Mouse (Mus musculus) ES-CJ7 (cell line): ENCODE measurements around the gene Hlcs.

Source experiments
- DNase-seq: peaks from one replicate; pipeline ENCODE4 v3.0.0; 2011; ENCODE audit warnings: low read depth, low spot score

The Hlcs gene

DNA sequence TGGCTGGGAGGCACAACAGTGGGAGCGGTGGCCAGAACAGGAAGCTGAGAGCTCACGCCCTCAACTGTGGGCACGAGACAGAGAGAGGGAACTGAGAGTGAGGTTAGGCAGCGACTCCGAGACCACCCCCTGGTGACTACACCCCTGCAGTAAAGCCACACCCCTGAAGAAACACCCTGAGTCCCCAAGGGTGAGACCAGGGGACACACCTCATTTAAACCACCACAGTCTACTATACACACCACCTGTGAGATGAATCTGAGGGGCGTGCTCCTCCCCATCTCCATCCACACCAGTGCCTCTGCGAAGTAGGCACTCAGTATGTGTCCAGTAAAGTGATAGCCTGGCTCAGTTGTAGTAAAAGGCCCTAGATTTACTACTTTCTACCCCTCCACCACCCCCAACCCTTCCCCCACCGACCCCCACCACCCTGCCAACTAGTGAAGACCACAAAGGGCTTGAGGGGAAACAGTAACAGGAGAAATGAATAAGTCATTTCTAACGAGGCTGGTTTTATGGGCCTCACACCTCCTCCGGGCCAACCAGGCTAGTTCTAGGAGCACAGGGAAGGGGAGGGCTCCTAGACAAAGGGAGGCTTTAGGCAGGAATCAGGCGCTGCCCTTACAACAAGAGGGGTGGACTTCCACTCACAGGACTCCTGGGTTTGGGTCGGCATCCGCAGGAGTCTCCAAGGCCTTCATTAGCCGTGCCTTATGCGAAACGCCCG is 67.2 kb downstream of the Hlcs start:
- no peak for DNase-seq

DNA sequence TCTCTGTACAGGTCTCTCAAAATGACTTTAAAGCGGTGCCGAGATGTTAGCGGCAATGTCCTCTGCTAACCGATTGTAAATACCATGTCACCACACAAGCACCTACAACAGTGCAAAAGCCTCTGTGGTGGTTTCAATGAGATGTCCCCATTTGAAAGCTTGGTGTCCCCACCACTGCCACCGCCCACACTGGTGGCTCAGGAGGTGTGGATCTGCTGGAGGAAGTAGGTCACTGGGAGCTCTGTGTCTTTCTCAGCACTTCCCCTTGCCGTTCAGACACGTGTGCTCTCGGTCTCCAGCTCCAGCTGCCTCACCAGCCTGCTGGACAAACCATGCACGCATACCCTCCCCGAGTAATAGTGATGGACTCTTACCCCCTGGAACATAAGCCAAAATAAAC is 72.2 kb downstream of the Hlcs start:
- no peak for DNase-seq

DNA sequence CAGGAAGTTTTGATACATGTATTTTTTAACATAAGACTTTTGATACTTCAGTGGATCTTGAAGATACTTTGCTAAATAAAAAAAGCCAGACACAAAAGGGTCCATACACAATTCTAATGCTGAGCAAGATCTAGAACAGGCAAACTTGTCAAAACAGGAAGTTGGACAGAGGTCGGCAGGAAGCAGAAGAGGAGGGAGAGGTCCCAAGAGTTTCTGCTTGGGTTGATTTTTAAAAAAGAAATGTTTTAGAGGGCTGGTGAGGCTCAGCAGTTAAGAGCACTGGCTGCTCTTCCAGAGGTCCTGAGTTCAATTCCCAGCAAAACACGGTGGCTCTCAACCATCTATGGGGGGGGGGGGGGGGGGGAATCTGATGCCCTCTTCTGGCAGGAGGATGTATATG is 73.2 kb downstream of the Hlcs start:
- DNase-seq, result no peak

DNA sequence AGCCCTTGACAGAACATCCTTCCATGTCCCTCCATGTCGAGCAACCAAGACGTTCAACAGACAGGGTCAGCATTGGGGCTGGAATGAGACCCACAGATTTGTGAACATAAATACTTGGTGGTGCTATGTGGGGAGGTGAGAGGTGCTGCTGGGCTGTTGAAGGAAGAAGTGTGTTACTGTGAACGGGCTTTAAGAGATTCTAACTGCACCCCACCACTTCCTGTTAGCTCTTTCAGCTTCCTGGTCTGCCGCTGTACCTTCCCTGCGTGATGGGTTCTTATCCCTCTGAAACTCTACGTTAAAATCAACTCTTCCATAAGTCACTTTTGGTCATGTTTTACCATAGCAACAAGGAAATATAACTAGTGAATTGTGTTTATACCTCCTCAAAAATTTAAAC is 73.8 kb downstream of the Hlcs start:
- DNase-seq, result no peak

GRCm38 (mm10) chr16:94239146-94239545 is 74.2 kb downstream of the Hlcs start:
- DNase-seq, result no peak

DNA sequence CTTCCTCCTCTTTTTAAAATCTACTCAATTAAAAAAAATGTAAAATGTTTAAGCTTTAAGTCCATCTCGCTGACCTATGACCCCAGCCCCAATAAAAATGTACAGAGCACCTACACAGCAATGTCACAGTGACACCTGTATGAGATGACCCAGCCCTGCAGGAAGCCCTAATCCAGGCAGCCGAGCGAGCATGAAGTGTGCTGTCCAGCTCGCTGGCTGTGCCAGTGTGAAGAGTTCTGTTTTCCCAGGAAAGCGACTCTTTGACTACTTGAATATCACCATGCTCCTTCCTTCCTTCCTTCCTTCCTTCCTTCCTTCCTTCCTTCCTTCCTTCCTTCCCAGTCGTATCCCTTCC is 76.3 kb downstream of the Hlcs start:
- DNase-seq, result no peak

- no peak for DNase-seq
Observed at GRCm38 (mm10) chr16:94236226-94237129, 76.9 kb downstream of the Hlcs start.

- no peak for DNase-seq
Observed at GRCm38 (mm10) chr16:94235718-94236117, 77.7 kb downstream of the Hlcs start.

- DNase-seq, result no peak
Observed at GRCm38 (mm10) chr16:94234202-94234601, 79.2 kb downstream of the Hlcs start.

GRCm38 (mm10) chr16:94230909-94231575 is 82.3 kb downstream of the Hlcs start:
- no peak for DNase-seq

- no peak for DNase-seq
Observed at GRCm38 (mm10) chr16:94230499-94230898, 82.9 kb downstream of the Hlcs start.

GRCm38 (mm10) chr16:94229890-94230289 is 83.5 kb downstream of the Hlcs start:
- peak; percentile 32 for DNase-seq

- DNase-seq, result no peak
Observed at GRCm38 (mm10) chr16:94228858-94229555, 84.4 kb downstream of the Hlcs start.

GRCm38 (mm10) chr16:94227328-94228018 is 85.9 kb downstream of the Hlcs start:
- peak; percentile 14 for DNase-seq

GRCm38 (mm10) chr16:94223363-94223720 is 90.0 kb downstream of the Hlcs start:
- DNase-seq, result no peak

DNA sequence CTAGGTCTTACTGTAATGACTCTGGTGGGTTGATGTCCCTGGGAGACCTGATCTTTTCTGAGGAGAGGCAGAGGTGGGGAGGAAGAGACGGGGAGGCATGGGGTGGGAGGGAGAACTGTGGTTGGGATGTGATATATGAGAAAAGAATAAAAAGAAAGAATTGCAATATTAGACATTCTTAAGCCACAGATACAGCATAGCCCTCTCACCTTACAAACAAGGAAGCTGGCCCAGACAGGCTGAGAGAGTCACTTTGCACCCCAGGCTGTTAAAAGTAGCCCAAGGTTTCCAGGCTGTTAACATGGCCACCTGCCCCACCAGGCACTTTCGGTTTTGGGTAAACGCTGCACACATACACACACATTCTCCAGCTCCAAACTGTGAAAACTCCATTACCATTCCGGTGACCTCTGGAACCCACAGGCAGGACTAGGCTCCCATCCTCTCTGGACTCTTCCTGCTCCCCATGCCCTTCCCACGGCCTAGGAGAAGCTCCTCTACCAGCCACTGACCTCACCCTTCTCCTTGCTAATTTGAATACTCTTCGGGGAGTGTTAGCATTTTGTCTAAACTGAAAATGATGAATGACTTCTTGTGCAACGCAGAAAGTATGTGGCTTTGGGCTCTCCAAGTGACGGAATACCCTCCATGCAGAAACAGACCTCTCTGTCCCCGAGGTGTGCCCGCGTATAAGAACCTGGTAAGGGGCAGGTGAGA is 90.6 kb downstream of the Hlcs start:
- DNase-seq, result no peak

DNA sequence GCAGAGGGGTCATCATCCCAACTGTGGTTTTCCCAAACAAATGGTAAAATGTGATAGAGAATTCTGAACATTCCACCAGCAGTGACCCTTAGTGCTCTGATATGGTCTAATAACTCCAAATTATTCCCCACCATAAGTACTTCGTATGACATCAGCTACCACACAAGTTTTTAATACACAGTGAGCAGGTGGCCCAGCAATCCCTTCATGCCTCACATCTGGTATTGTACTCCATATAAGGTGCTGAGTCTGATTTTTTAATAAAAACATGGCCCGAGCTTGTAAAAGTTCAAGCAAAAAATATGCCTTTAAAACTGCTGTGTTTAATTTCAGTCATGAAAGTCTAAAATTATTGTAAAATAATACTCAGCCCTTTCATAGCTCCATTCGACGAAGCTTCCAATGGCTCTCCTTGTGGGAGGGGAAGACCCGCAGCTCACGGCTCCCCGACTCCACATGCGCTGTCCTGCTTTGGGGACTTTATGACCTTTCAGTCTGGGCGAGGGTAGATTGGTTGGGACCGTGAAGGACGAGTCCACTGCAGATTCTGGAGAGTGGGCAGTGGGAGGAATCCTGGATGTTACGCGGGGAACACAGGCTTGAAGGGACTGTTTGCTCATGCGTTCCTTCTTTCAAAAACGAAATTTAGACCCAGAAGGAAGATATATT is 102.5 kb downstream of the Hlcs start:
- no peak for DNase-seq

GRCm38 (mm10) chr16:94209626-94210025 is 103.7 kb downstream of the Hlcs start:
- no peak for DNase-seq

DNA sequence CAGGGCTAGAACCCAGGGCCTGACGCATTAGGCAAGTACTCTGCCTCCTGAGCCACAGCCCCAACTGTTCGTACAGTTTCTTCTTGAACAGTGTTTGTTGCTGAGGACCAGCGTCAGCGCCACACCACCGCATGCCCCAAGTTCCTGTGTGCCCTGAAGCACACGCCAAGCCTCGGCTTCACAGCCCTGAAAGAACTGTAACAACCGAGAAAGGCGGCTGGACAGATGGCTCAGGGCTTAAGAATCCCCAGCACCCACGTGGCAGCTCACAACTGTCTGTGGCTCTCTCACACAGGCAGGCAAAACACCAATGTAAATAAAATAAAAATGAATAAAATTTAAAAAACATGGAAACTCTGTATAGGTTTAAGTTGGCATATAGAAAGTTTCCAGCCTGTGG is 104.5 kb downstream of the Hlcs start:
- DNase-seq, result no peak

DNA sequence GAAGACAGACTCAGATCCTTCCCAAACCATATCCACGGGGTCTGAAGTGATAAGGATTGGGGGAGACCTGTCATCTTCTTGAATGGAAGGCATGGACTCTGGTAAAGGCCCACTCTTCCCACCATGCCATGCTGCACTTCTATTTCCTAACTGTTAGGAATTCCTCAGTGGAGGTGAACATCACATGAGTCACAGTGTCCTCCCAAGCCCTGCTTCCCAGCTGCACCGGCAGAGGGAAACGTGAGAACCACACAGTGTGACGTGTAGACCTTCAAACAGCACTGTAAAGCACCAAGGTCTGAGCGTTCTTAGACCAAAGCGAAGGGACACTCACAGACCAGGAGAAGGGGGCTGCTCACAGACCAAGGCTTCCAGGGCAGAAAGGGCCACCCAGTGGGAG is 105.2 kb downstream of the Hlcs start:
- DNase-seq, result no peak
